Mouse (Mus musculus): ENCODE data around the gene Enthd1.

GRCm38 (mm10) chr15:80418146-80418545, 146.8 kb downstream of the Enthd1 start:
- TF ChIP-seq CTCF (IDR thresholded peaks at IDR 0.05; ENCODE audit: borderline replicate concordance, insufficient read depth, low read depth, low read length), result no peak
- no peak for TF ChIP-seq POLR2A (IDR thresholded peaks at IDR 0.05; ENCODE audit: borderline replicate concordance, insufficient read depth, low read length)
